In genomic region chr14:56775416-56775815, GRCm38 (mm10) we compare ENCODE assay signal across 10 mouse cellular contexts. TPM values are rescaled to one million over a fixed set of nuclear protein-coding genes. Genes with fewer than 3 reads are reported as not detected.
A peak's percentile ranks its signal among the peaks of the same experiment; 100 is the strongest.
DNase-seq lines count a peak whose midpoint lies in the region; ATAC-seq and TF ChIP-seq lines count a peak whose summit lies in the region.
"Had no signal": no experiment of that assay in that cellular context is flagged by ENCODE, and none has a peak within 500 bp of the region (broad histone marks: within the 10 kb centered on the region; RNA-seq: fewer than 3 reads in every experiment).

No protein-coding gene starts in this region.

- ATAC-seq in heart, postnatal 0 days (ENCODE audit: insufficient read depth, low read depth) = no peak
- ATAC-seq in embryonic facial prominence, embryonic 12.5 days (ENCODE audit: insufficient number of reproducible peaks, insufficient read depth, low FRiP score, low TSS enrichment) = no peak
- ATAC-seq in intestine, embryonic 14.5 days (replicated peaks; ENCODE audit: low FRiP score, low TSS enrichment, low read depth) = no peak
- ATAC-seq in midbrain, postnatal 0 days (ENCODE audit: low FRiP score) = no peak

- H3K27ac ChIP-seq in heart, postnatal 0 days (ENCODE audit: low read depth) = no peak overlapping the region
- no peak overlapping the region for H3K27ac ChIP-seq in embryonic facial prominence, embryonic 12.5 days
- no peak overlapping the region for H3K27ac ChIP-seq in intestine, embryonic 14.5 days (ENCODE audit: low read depth)
- H3K27ac ChIP-seq in midbrain, postnatal 0 days (ENCODE audit: low read depth, low read length) = no peak overlapping the region

- H3K36me3 ChIP-seq in heart, postnatal 0 days (replicated peaks; ENCODE audit: control insufficient read depth, insufficient read depth, low read length) = peaks cover 12% of the 10 kb centered on the region; the same call in 1 of the 2 replicates
- peaks cover 18% of the 10 kb centered on the region for H3K36me3 ChIP-seq in embryonic facial prominence, embryonic 12.5 days
- peaks cover 18% of the 10 kb centered on the region for H3K36me3 ChIP-seq in intestine, embryonic 14.5 days (ENCODE audit: control insufficient read depth, insufficient read depth, low read length)
- H3K36me3 ChIP-seq in midbrain, postnatal 0 days (ENCODE audit: insufficient read depth, low read length) = peaks cover 3% of the 10 kb centered on the region; the same call in 1 of the 2 replicates

- no peaks in the 10 kb centered on the region for H3K27me3 ChIP-seq in heart, postnatal 0 days (ENCODE audit: control insufficient read depth, insufficient read depth, low read length)
- H3K27me3 ChIP-seq in embryonic facial prominence, embryonic 12.5 days = no peaks in the 10 kb centered on the region
- H3K27me3 ChIP-seq in intestine, embryonic 14.5 days (replicated peaks; ENCODE audit: control insufficient read depth, insufficient read depth, low read length) = no peaks in the 10 kb centered on the region
- H3K27me3 ChIP-seq in midbrain, postnatal 0 days (ENCODE audit: insufficient read depth, low read length) = no peaks in the 10 kb centered on the region

- TF ChIP-seq CTCF in heart, postnatal 0 days (IDR thresholded peaks at IDR 0.05; ENCODE audit: low read depth) = no peak
- TF ChIP-seq CTCF in midbrain, postnatal 0 days (IDR thresholded peaks at IDR 0.05) = no peak

- no peak overlapping the region for H3K9ac ChIP-seq in heart, postnatal 0 days (replicated peaks; ENCODE audit: low read depth, low read length)
- H3K9ac ChIP-seq in embryonic facial prominence, embryonic 12.5 days = no peak overlapping the region
- H3K9ac ChIP-seq in intestine, embryonic 14.5 days (ENCODE audit: low read length) = no peak overlapping the region
- H3K9ac ChIP-seq in midbrain, postnatal 0 days (replicated peaks; ENCODE audit: low read length, poor library complexity, severe bottlenecking) = no peak overlapping the region

- no peak overlapping the region for H3K4me3 ChIP-seq in heart, postnatal 0 days (ENCODE audit: low read depth, low read length)
- peak overlapping the region; percentile 20; the same call in 1 of the 2 replicates for H3K4me3 ChIP-seq in embryonic facial prominence, embryonic 12.5 days
- no peak overlapping the region for H3K4me3 ChIP-seq in intestine, embryonic 14.5 days (ENCODE audit: low read depth, low read length)
- H3K4me3 ChIP-seq in midbrain, postnatal 0 days (ENCODE audit: low read depth, low read length) = peak overlapping the region; percentile 99

- 0 out of 2 replicates have a peak overlapping the region, but pooled peaks have one; percentile 91 for H3K4me2 ChIP-seq in heart, postnatal 0 days (ENCODE audit: low read depth, low read length)
- H3K4me2 ChIP-seq in embryonic facial prominence, embryonic 12.5 days (replicated peaks) = peak overlapping the region; percentile 69
- peak overlapping the region; percentile 80 for H3K4me2 ChIP-seq in intestine, embryonic 14.5 days (ENCODE audit: low read length)
- H3K4me2 ChIP-seq in midbrain, postnatal 0 days (ENCODE audit: low read depth, low read length, poor library complexity, severe bottlenecking) = peak overlapping the region; percentile 47

- H3K4me1 ChIP-seq in heart, postnatal 0 days (ENCODE audit: control insufficient read depth, insufficient read depth) = peaks cover 11% of the 10 kb centered on the region
- peaks cover 13% of the 10 kb centered on the region; the same call in 1 of the 2 replicates for H3K4me1 ChIP-seq in embryonic facial prominence, embryonic 12.5 days
- H3K4me1 ChIP-seq in intestine, embryonic 14.5 days (replicated peaks; ENCODE audit: control insufficient read depth, insufficient read depth, low read length) = peaks cover 18% of the 10 kb centered on the region; the same call in 1 of the 2 replicates
- H3K4me1 ChIP-seq in midbrain, postnatal 0 days (ENCODE audit: insufficient read depth, low read length) = peaks cover 7% of the 10 kb centered on the region; the same call in 1 of the 2 replicates

- TF ChIP-seq EP300 in heart, postnatal 0 days (IDR thresholded peaks at IDR 0.05; ENCODE audit: low read depth) = no peak

- WGBS in heart, postnatal 0 days = 61% methylated on average over 4 of the region's 4 CpGs
- WGBS in embryonic facial prominence, embryonic 12.5 days = 54% methylated on average over 4 of the region's 4 CpGs
- 70% methylated on average over 4 of the region's 4 CpGs for WGBS in intestine, embryonic 14.5 days
- whole genome bisulfite sequencing in midbrain, postnatal 0 days = 82% methylated on average over 4 of the region's 4 CpGs

- DNase-seq in heart, postnatal 0 days (ENCODE audit: low spot score) = no peak
- no peak for DNase-seq in heart, postnatal 14 days
- DNase-seq in intestine, embryonic 14.5 days (ENCODE audit: low spot score) = no peak
- no peak for DNase-seq in midbrain, postnatal 0 days (ENCODE audit: low spot score)
- DNase-seq in T-cell, adult 2 months (ENCODE audit: low spot score) = no peak
- no peak for DNase-seq in layer of hippocampus, adult 18-20 months (ENCODE audit: low spot score in 2 of 2)
- no peak for DNase-seq in gastrocnemius, adult 8-10 months (ENCODE audit: low spot score in 2 of 2)
- DNase-seq: lung, postnatal 14 days; right cerebral cortex, postnatal 25 days had no signal

- intact Hi-C loops in heart, postnatal 14 days (cut with DNase I) = no loop called here

- no peaks in the 10 kb centered on the region for H3K9me3 ChIP-seq in heart, postnatal 0 days (replicated peaks; ENCODE audit: control insufficient read depth, low read length)
- H3K9me3 ChIP-seq in embryonic facial prominence, embryonic 12.5 days = no peaks in the 10 kb centered on the region
- no peaks in the 10 kb centered on the region for H3K9me3 ChIP-seq in intestine, embryonic 14.5 days (ENCODE audit: control insufficient read depth, low read length)
- H3K9me3 ChIP-seq in midbrain, postnatal 0 days (ENCODE audit: low read length) = no peaks in the 10 kb centered on the region

RNA-seq across cellular contexts. Expression of gene Pspc1, which starts 2.7 kb away (rescaled TPM):
- 20.0 and 22.4 TPM in 2 replicates for total RNA-seq in heart, postnatal 0 days (2014; rRNA removed; ENCODE audit: low replicate concordance)
- polyA plus RNA-seq in heart, postnatal 0 days (2015; fragmentation: Nextera tagmentation; extraction: Ambion mirVana) = 12.6 and 14.0 TPM in 2 replicates
- 10 to 100 TPM; 13.3 to 16.4 TPM for total RNA-seq in heart, postnatal 14 days (2021)
- 47.1 and 49.9 TPM in 2 replicates for polyA plus RNA-seq in embryonic facial prominence, embryonic 12.5 days (2016; fragmentation: Nextera tagmentation; extraction: Ambion mirVana)
- polyA plus RNA-seq in intestine, embryonic 14.5 days (2014; fragmentation: Nextera tagmentation; extraction: Ambion mirVana) = 31.1 and 34.7 TPM in 2 replicates
- 49.6 and 53.7 TPM in 2 replicates for total RNA-seq in midbrain, postnatal 0 days (2014; rRNA removed)
- 31.2 and 35.0 TPM in 2 replicates for polyA plus RNA-seq in midbrain, postnatal 0 days (2015; fragmentation: Nextera tagmentation; extraction: Ambion mirVana)
- total RNA-seq in layer of hippocampus, adult 18-20 months (2021) = 10 to 100 TPM; 63.7 to 64.3 TPM
- total RNA-seq in gastrocnemius, adult 8-10 months (2022) = 10 to 100 TPM in 1 of 4 experiments, 1 to 10 TPM in 3; 6.8 to 10.3 (median 9.1) TPM

RNA-seq across cellular contexts. Expression of gene Zmym5, which starts 36.1 kb away (rescaled TPM):
- total RNA-seq in heart, postnatal 0 days (2014; rRNA removed; ENCODE audit: low replicate concordance) = 6.1 and 8.5 TPM in 2 replicates
- polyA plus RNA-seq in heart, postnatal 0 days (2015; fragmentation: Nextera tagmentation; extraction: Ambion mirVana) = 17.3 and 18.2 TPM in 2 replicates
- total RNA-seq in heart, postnatal 14 days (2021) = 10 to 100 TPM; 23.9 to 24.7 TPM
- polyA plus RNA-seq in embryonic facial prominence, embryonic 12.5 days (2016; fragmentation: Nextera tagmentation; extraction: Ambion mirVana) = 30.8 and 33.3 TPM in 2 replicates
- 18.2 and 22.6 TPM in 2 replicates for polyA plus RNA-seq in intestine, embryonic 14.5 days (2014; fragmentation: Nextera tagmentation; extraction: Ambion mirVana)
- total RNA-seq in midbrain, postnatal 0 days (2014; rRNA removed) = 17.2 and 18.3 TPM in 2 replicates
- polyA plus RNA-seq in midbrain, postnatal 0 days (2015; fragmentation: Nextera tagmentation; extraction: Ambion mirVana) = 29.5 and 32.3 TPM in 2 replicates
- 10 to 100 TPM; 27.0 to 30.1 TPM for total RNA-seq in layer of hippocampus, adult 18-20 months (2021)
- 10 to 100 TPM; 18.8 to 22.6 (median 20.6) TPM for total RNA-seq in gastrocnemius, adult 8-10 months (2022)

Comparison
In these comparisons a context has a peak if more than half of its experiments do, and no peak if none do; other contexts are left out.
1. H3K4me3 ChIP-seq: peak in embryonic facial prominence, embryonic 12.5 days (single experiment) and midbrain, postnatal 0 days (single experiment); none in heart, postnatal 0 days (single experiment) and intestine, embryonic 14.5 days (single experiment).
2. Peak in every context shown above with its lines, with median percentiles within 50 percentile points of each other: H3K4me2 ChIP-seq.